Mouse (Mus musculus) small intestine, adult 2 months (tissue): ENCODE measurements around the gene Cblb.

ENCODE experiments used
- CTCF ChIP-seq: fragments of 200-500 bp; IDR thresholded peaks from 2 replicates; pipeline ENCODE4 v1.5.1; 2012; ENCODE audit warnings: low read depth, mild to moderate bottlenecking, control low read depth, inconsistent platforms, low read length, moderate library complexity, mixed read lengths; ENCODE audit not compliant: insufficient replicate concordance, insufficient read length; ENCODE audit errors: extremely low read depth
- POLR2A ChIP-seq: fragments of 200-500 bp; IDR thresholded peaks from 2 replicates; pipeline ENCODE4 v1.6.1; 2012; ENCODE audit warnings: low read depth, mild to moderate bottlenecking, control low read depth, inconsistent platforms, low read length, moderate library complexity

GRCm38 (mm10) chr16:52243421-52243973, 212.5 kb downstream of the Cblb start:
- TF ChIP-seq CTCF, result no peak
- TF ChIP-seq POLR2A, result no peak
